Mouse (Mus musculus) adrenal gland, adult (tissue): Measurements from ENCODE around the gene Crybb1.
A peak's percentile ranks its signal among the peaks of the same experiment; 100 is the strongest.

ENCODE experiments used
- DNase-seq, 2 experiments: peaks; one replicate each; pipeline ENCODE4 v3.0.0; 2022 to 2023; ENCODE audit warnings: low spot score in 1 of 2; ENCODE audit not compliant: inconsistent age in 2 of 2

The Crybb1 gene

GRCm38 (mm10) chr5:112283543-112284202 lies 28.1 kb downstream of the Crybb1 start:
- DNase-seq: peak in 1 of 2 experiments; percentile 80

GRCm38 (mm10) chr5:112284203-112284582 lies 28.6 kb downstream of the Crybb1 start:
- DNase-seq: peak in 1 of 2 experiments; percentile 55

- no peak for DNase-seq
These were observed 30.0 kb downstream of the Crybb1 start for GRCm38 (mm10) chr5:112285548-112286085.

GRCm38 (mm10) chr5:112286608-112286983 lies 31.0 kb downstream of the Crybb1 start:
- DNase-seq: no peak

DNA sequence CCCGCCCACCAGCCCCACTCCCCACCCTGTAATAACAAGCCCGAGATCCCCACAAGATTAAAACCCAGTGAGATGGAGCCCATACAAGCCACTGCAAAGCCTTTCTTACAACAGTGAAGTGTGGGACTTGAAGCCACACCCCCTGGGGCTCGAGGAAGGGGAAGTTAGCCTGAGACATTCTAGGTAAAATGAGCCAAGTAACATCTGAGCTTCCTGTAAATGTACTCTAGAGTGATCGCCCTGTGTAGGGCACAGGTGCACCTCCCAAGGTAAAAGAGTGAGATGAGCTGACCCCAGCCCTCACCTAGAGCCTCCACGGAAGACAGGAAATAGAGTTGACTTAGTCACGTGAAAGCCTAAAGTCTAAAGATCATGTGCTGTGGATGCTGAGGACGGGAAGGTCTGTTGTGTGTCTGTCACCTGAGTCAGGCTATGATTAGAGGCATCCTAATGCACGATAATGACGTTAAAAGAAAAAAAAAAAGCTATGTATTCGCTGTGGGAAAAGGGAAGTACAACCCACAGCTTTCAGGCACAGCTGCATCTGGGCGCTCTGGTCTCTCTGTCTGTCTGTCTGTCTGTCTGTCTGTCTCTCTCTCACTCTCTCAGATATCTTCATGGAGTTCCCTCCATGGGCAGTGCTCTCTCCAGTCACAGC lies 31.5 kb downstream of the Crybb1 start:
- DNase-seq: no peak

DNA sequence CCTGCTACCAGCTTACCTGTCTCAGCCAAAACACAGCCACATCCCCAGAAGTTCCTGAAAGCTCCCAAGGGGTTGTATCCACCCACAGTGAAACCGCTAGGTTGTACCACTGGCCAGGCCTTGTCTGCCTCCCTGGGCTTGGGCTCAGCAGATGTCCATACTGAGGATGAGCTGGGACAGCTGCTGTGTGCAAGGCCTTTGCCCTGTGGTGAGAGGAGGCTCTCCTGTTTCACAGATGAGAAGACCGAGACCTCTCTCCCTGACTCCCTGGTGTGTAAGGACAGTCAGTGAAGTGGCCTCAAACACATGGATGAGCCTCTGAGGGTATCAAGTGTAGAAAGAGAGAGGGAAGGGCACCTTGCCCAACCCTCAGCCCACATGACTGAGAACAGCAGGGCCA lies 32.0 kb downstream of the Crybb1 start:
- DNase-seq: peak in 1 of 2 experiments; percentile 57

DNA sequence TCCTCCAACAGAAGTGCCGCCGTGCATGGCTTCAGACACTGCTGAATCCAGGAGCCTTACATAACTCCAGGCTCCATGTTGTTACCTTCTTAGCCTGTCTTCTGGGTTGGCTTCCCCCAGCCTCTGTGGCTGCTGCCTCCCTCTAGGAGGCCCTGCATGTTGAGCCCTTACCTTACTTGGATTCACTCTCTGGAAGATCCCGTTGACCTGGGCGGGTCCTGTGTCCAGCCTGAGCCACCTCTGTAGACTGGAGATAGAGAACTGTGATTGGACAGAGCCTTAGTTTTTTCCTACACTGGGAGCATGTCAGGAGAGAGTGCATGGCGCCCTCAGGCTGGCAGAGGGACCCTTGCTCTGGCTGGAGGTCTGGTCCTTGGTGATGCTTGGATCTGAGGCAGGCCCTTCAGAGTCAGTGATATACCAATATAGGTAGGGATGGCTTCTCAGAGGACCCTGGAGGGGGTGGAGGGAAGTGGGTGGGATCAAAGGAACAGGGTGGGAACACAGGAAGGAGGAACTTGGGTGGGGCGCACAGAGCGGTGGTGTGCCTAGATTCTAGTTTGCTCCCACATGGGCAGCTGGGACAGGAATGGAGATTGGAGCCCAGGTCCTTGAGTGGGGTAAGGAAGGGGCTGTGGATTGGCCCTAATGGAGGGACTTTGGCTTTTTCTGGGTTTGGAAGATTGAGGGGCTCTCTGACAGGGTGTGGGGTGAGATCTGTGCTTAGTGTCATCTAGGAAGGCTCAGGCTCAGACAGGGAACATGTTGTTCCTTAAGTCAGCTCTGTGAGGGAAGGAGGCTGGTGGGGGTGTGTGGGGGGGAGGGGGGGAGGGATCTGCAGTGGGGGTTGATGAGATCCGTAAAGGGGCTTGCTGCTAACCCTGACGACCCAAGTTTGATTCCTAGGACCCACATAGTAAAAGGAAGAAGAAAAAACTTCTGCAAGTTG lies 32.9 kb downstream of the Crybb1 start:
- peak; percentile 49 to 75 for DNase-seq

DNA sequence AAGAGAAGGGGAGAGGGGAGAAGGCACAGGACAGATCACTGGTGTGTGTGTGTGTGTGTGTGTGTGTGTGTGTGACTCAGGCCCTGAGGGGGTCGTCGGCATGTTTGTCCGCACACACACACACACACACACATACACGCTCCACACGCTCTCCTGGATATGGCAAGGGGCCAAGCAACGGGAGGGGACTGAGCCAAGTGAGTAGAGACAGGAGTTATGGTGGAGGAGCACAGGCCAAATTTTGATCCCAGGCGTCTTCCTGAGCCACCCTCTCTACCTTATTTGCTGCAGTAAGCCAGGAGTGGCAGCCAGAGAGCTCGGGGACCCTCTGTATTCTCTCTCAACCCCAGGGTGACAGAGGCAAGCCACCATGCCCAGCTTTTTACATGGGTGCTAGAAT lies 33.6 kb downstream of the Crybb1 start:
- peak; percentile 66 to 83 for DNase-seq

GRCm38 (mm10) chr5:112289819-112290535 lies 34.4 kb downstream of the Crybb1 start:
- DNase-seq: peak; percentile 76 to 86

GRCm38 (mm10) chr5:112290536-112290880 lies 34.9 kb downstream of the Crybb1 start:
- peak; percentile 43 to 70 for DNase-seq

GRCm38 (mm10) chr5:112291866-112292265 lies 36.3 kb downstream of the Crybb1 start:
- peak; percentile 54 to 83 for DNase-seq

DNA sequence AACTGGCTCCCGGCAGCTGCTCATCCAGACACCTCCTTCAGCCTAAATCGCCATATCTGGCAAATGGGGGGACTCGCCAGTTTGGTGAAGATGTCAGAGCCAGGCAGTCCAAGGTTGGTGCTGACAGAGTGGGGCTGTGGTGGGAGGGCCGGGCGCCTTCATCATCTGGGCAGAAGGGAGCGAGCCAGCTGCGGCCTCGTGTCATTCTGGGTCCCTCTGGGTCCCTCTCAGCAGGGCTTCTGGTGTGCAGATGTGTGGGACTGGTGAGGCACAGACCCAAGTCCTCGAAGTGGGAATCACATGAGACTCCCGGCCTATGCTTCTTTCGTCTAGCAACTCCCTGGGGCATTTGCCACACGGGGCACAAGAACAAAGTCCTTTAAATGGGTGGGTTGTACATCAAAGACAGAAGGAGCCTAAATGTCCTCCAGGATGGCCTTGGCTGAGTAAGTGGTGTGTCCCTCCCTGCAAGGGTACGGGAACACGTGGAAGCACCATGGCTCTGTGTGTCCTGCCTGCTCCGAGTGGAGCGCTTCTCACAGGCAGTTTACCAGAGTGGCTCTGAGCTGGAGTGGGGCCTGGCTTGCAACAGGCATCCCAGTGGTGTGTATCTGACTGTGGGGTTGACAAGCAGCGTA lies 36.8 kb downstream of the Crybb1 start:
- peak; percentile 86 to 92 for DNase-seq

- DNase-seq: no peak
These were observed 38.2 kb downstream of the Crybb1 start for GRCm38 (mm10) chr5:112293800-112294199.

DNA sequence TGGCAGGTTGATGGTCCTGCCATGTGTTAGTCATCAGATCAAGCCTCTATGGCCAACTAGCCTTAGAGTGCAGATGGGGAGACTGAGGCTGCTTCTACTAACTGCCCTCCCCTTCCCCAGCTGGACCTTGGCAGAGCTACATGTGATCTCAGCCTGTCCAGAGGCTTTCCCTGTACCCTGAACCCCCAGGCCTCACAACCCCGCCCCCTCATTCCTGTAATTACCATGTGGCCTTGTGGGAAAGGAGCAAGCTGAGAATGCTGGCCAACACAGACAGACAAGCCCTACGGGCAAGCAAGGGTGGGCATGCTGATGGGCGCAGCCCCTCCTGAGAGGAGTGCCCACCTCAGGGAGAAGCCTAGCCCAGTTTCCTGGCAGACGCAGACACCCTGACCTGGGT lies 39.1 kb downstream of the Crybb1 start:
- DNase-seq: peak in 1 of 2 experiments; percentile 79

DNA sequence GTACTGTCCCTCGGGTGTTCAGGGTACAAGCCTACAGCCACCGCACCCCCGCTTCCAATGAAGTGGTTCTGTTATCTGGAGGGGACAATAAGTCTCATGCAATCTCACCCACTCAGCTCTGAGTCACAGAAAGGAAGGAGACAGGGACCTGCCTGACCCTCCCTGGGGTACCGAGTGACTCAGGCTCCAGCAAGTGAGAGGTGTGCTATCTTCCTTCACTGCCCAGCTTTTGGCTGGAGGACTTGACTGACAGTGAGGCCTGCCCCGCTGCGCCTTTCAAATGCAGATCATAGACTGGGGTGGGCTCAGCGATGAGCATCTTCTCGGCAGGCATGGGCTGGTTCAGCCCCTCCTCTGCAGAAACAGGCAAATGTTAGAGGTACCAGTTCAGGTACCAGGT lies 39.5 kb downstream of the Crybb1 start:
- DNase-seq: peak; percentile 85 to 89

GRCm38 (mm10) chr5:112295564-112295963 lies 39.9 kb downstream of the Crybb1 start:
- DNase-seq: no peak

GRCm38 (mm10) chr5:112296404-112297181 lies 41.0 kb downstream of the Crybb1 start:
- peak in 1 of 2 experiments; percentile 47 for DNase-seq

DNA sequence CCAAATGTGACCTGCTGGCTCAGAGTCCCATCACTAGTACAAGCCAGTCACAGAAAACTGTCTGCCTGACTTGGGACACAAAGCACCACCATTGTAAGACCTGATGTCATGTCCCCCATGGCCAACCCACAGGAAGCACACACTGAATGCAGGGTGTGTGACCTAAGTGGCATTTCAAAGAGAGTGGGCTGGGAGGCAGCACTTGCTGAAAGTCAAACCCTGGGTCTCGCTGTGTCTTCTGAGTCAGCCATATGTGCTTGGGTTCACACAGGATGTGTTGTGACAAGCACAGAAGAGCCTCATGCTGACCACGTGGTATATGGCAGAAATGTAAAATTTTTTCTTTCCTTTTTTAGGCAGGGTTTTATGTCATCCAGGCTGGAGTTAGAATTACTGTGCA lies 41.6 kb downstream of the Crybb1 start:
- DNase-seq: no peak

GRCm38 (mm10) chr5:112298226-112298988 lies 42.8 kb downstream of the Crybb1 start:
- DNase-seq: peak; percentile 86 to 93
